Mouse (Mus musculus) ES-E14 (cell line): ENCODE results near the gene Snrpa. TPM values are rescaled to one million over a fixed set of nuclear protein-coding genes. Genes with fewer than 3 reads are reported as not detected.

Experiments used
- DNase-seq: peaks from one replicate; pipeline ENCODE4 v3.0.0-alpha.2; 2013; ENCODE audit warnings: low read depth, low spot score
- H3K27ac ChIP-seq: 2 replicates; pipeline ENCODE4 v1.5.1; 2012; ENCODE audit warnings: low read depth, mild to moderate bottlenecking, low read length, moderate library complexity, mixed read lengths; ENCODE audit not compliant: poor library complexity, insufficient read depth, severe bottlenecking
- H3K36me3 ChIP-seq: 2 replicates; pipeline ENCODE4 v1.6.1; 2012; ENCODE audit warnings: mild to moderate bottlenecking, low read length, moderate library complexity, mixed read lengths; ENCODE audit not compliant: control insufficient read depth, poor library complexity, insufficient read depth, severe bottlenecking
- H3K4me1 ChIP-seq, 2 experiments: fragments of 150-350 bp in 1 of 2; sonication (generic) in 1 of 2; 2 replicates each; pipeline ENCODE4 v1.6.1; 2012; ENCODE audit warnings: low read length in 2 of 2, mild to moderate bottlenecking in 1 of 2, mixed read lengths in 1 of 2; ENCODE audit not compliant: control insufficient read depth in 2 of 2, insufficient read depth in 2 of 2, poor library complexity in 1 of 2
- H3K4me3 ChIP-seq, 2 experiments: fragments of 150-350 bp in 1 of 2; sonication (generic) in 1 of 2; 2 replicates each; pipeline ENCODE4 v1.5.1; 2012; ENCODE audit warnings: low read length in 2 of 2, low read depth in 1 of 2, mild to moderate bottlenecking in 1 of 2, mixed read lengths in 1 of 2; ENCODE audit not compliant: insufficient read depth in 1 of 2, poor library complexity in 1 of 2, severe bottlenecking in 1 of 2
- H3K9ac ChIP-seq: 2 replicates; pipeline ENCODE4 v1.6.1; 2012; ENCODE audit warnings: low read depth, mild to moderate bottlenecking, low read length, mixed read lengths; ENCODE audit not compliant: poor library complexity, insufficient read depth, severe bottlenecking
- H3K9me3 ChIP-seq: fragments of 150-350 bp; sonication (generic); 2 replicates; pipeline ENCODE4 v1.6.1; 2012; ENCODE audit warnings: low read depth, mild to moderate bottlenecking, low read length; ENCODE audit not compliant: control insufficient read depth, insufficient read depth
- CHD2 ChIP-seq: IDR thresholded peaks from 2 replicates; pipeline ENCODE4 v1.6.1; 2014; ENCODE audit warnings: mild to moderate bottlenecking, low read depth, low read length, inconsistent platforms
- HCFC1 ChIP-seq: IDR thresholded peaks from 2 replicates; pipeline ENCODE4 v1.6.1; 2012; ENCODE audit warnings: low read length, inconsistent platforms, borderline replicate concordance; ENCODE audit not compliant: insufficient read depth
- MAFK ChIP-seq: IDR thresholded peaks from 2 replicates; pipeline ENCODE4 v1.6.1; 2014; ENCODE audit warnings: mild to moderate bottlenecking, low read depth, low read length, inconsistent platforms; ENCODE audit not compliant: insufficient read depth
- ZC3H11A ChIP-seq: IDR thresholded peaks from 2 replicates; pipeline ENCODE4 v1.6.1; 2012; ENCODE audit warnings: low read depth, mild to moderate bottlenecking, inconsistent platforms, low read length, borderline replicate concordance
- ZNF384 ChIP-seq: IDR thresholded peaks from 2 replicates; pipeline ENCODE4 v1.6.1; 2012; ENCODE audit warnings: low read depth, low read length, inconsistent platforms
- in situ Hi-C, 2 experiments: fragments of 600-800 bp; cut with MboI; formaldehyde crosslinking; loops; one replicate each; pipeline ENCODE4 v1.15.1; 2025; ENCODE audit warnings: low sequenced_read_pairs in 2 of 2, inconsistent platforms in 1 of 2; ENCODE audit not compliant: unreplicated experiment in 2 of 2
- total RNA-seq: library from RNA; depleted of rRNA; stranded (reverse); fragments of 300-350 nt; gene quantifications from 2 replicates; pipeline ENCODE4 v1.2.3, GENCODE M21; 2012

The Snrpa gene
- total RNA-seq, 1 experiment, result 129 TPM

DNA sequence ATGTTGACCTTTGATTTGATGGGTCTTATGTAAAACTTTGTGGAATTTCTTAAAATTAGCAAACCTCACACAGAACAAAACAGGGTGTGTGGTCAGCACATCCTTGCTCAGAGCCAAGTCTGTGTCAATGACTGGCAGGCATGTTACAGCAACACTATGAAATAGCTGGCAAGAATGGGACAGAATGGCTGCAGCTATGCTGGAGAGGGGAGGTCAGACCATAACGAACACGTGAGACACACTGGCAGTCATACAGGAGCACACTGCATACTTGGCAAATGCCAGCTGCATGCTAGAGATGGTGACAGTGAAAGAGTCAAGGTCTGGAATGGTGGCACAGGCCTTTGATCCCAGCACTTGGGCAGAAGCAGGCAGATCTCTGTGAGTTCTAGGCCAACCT, 39.7 kb upstream of the Snrpa start:
- in situ Hi-C loops, result no loop called here
- Histone ChIP-seq H3K27ac (no peak overlapping the region), H3K4me1 (peaks cover 5 to 17% of the 10 kb centered on the region in 2 experiments; a peak in 3 of 4 replicates), H3K9me3 (no peaks in the 10 kb centered on the region), H3K9ac (no peak overlapping the region), H3K4me3 (no peak overlapping the region), H3K36me3 (no peaks in the 10 kb centered on the region; the same call in 1 of the 2 replicates)
- TF ChIP-seq ZC3H11A, result no peak
- TF ChIP-seq CHD2, result no peak
- no peak for TF ChIP-seq MAFK
- TF ChIP-seq HCFC1, result no peak
- TF ChIP-seq ZNF384, result no peak
- DNase-seq, result no peak

DNA sequence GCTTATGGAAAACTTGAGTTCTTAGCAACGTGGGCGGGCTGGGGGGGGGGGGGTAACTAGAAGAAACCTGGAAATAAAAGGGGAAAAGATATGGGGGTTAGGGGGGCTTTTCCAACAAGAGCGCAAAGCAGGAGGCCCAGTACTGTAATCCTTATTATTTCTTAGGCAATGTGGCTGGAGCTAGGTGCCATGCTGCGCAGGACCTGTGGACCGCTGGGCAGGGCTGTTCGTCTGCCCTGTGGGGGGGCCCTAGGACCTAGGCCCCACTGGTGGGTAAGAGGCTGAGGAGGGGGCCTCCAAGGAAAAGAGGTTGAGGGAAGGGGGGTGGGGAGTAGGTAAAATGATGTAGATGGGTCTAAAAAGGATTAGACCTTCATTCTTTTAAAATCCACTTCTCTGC, 37.2 kb upstream of the Snrpa start:
- H3K4me1 ChIP-seq, result peaks cover 5 to 17% of the 10 kb centered on the region in 2 experiments; a peak in 3 of 4 replicates
- no peaks in the 10 kb centered on the region for H3K36me3 ChIP-seq
- H3K27ac ChIP-seq, result peak overlapping the region; percentile 20
- peak overlapping the region; percentile 47 to 57 for H3K4me3 ChIP-seq
- peak overlapping the region; percentile 55; the same call in 1 of the 2 replicates for H3K9ac ChIP-seq
- in situ Hi-C loops, result no loop called here
- H3K9me3 ChIP-seq, result no peaks in the 10 kb centered on the region
- TF ChIP-seq ZNF384 (no peak), CHD2 (no peak), HCFC1 (no peak), MAFK (no peak), ZC3H11A (no peak)
- DNase-seq, result no peak

GRCm38 (mm10) chr7:27232781-27233281, 36.8 kb upstream of the Snrpa start, which contains the start of gene Coq8b:
Gene Coq8b, plus strand, starts transcription at chr7:27233023.
- peak; percentile 98 for DNase-seq
- in situ Hi-C loops, result no loop called here
- Histone ChIP-seq H3K4me3 (peak within 1 kb of the TSS; percentile 57 to 61), H3K4me1 (peaks cover 5 to 17% of the 10 kb centered on the region in 2 experiments; a peak in 3 of 4 replicates), H3K9me3 (no peaks in the 10 kb centered on the region), H3K27ac (peak within 1 kb of the TSS; percentile 34), H3K36me3 (no peaks in the 10 kb centered on the region), H3K9ac (peak within 1 kb of the TSS; percentile 55; the same call in 1 of the 2 replicates)
- no peak for TF ChIP-seq HCFC1
- no peak for TF ChIP-seq MAFK
- no peak for TF ChIP-seq ZC3H11A
- TF ChIP-seq ZNF384, result no peak
- no peak for TF ChIP-seq CHD2

- H3K4me1 ChIP-seq, result peaks cover 5 to 16% of the 10 kb centered on the region in 2 experiments; a peak in 3 of 4 replicates
- TF ChIP-seq HCFC1, result no peak
- no peak for TF ChIP-seq ZNF384
- TF ChIP-seq ZC3H11A, result no peak
- no peak for TF ChIP-seq MAFK
- no peak for TF ChIP-seq CHD2
- 0 out of 2 replicates have a peak overlapping the region, but pooled peaks have one; percentile 1 for H3K9ac ChIP-seq
- H3K27ac ChIP-seq, result 0 out of 2 replicates have a peak overlapping the region, but pooled peaks have one; percentile 34
- DNase-seq, result no peak
- no peaks in the 10 kb centered on the region for H3K36me3 ChIP-seq
- H3K9me3 ChIP-seq, result no peaks in the 10 kb centered on the region
- H3K4me3 ChIP-seq, result no peak overlapping the region
- in situ Hi-C loops, result no loop called here
Measured at GRCm38 (mm10) chr7:27231693-27232331, 35.7 kb upstream of the Snrpa start.
